Mouse (Mus musculus): Measurements from ENCODE around the gene Mark1. TPM values are rescaled to one million over a fixed set of nuclear protein-coding genes. Genes with fewer than 3 reads are reported as not detected.

The Mark1 gene
- polyA plus RNA-seq, 1 experiment from 2014 or later: 15.0 TPM

GRCm38 (mm10) chr1:184938106-184938505 lies 61.3 kb downstream of the Mark1 start:
- H3K4me2 ChIP-seq (ENCODE audit: low read length): no peak overlapping the region
- H3K27ac ChIP-seq (ENCODE audit: low read length): no peak overlapping the region
- no peaks in the 10 kb centered on the region for H3K27me3 ChIP-seq (replicated peaks; ENCODE audit: control insufficient read depth, insufficient read depth, low read length)
- no peak for ATAC-seq
- 85% methylated on average over 4 of the region's 4 CpGs for WGBS
- no peaks in the 10 kb centered on the region for H3K9me3 ChIP-seq (ENCODE audit: control insufficient read depth, low read length)
- peaks cover 3% of the 10 kb centered on the region; the same call in 1 of the 2 replicates for H3K4me1 ChIP-seq (replicated peaks; ENCODE audit: control insufficient read depth, insufficient read depth, low read length)
- H3K4me3 ChIP-seq (replicated peaks; ENCODE audit: low read length): no peak overlapping the region
- no peak overlapping the region for H3K9ac ChIP-seq (replicated peaks; ENCODE audit: low read depth, low read length)
- peaks cover 5% of the 10 kb centered on the region; the same call in 1 of the 2 replicates for H3K36me3 ChIP-seq (ENCODE audit: control insufficient read depth, insufficient read depth)

- Histone ChIP-seq H3K36me3 (ENCODE audit: control insufficient read depth, insufficient read depth) (0 out of 2 replicates have a peak, but pooled peaks cover 2% of the 10 kb centered on the region), H3K4me3 (replicated peaks; ENCODE audit: low read length) (no peak overlapping the region), H3K9me3 (ENCODE audit: control insufficient read depth, low read length) (no peaks in the 10 kb centered on the region), H3K4me1 (replicated peaks; ENCODE audit: control insufficient read depth, insufficient read depth, low read length) (peaks cover 3% of the 10 kb centered on the region; the same call in 1 of the 2 replicates), H3K27ac (ENCODE audit: low read length) (no peak overlapping the region), H3K4me2 (ENCODE audit: low read length) (no peak overlapping the region), H3K27me3 (replicated peaks; ENCODE audit: control insufficient read depth, insufficient read depth, low read length) (no peaks in the 10 kb centered on the region), H3K9ac (replicated peaks; ENCODE audit: low read depth, low read length) (no peak overlapping the region)
- 85% methylated on average over 5 of the region's 5 CpGs for WGBS
- no peak for ATAC-seq
Observed at GRCm38 (mm10) chr1:184935980-184936379, 63.4 kb downstream of the Mark1 start.

- Histone ChIP-seq H3K9ac (replicated peaks; ENCODE audit: low read depth, low read length) (no peak overlapping the region), H3K36me3 (ENCODE audit: control insufficient read depth, insufficient read depth) (0 out of 2 replicates have a peak, but pooled peaks cover 2% of the 10 kb centered on the region), H3K27ac (ENCODE audit: low read length) (no peak overlapping the region), H3K4me2 (ENCODE audit: low read length) (no peak overlapping the region), H3K4me1 (replicated peaks; ENCODE audit: control insufficient read depth, insufficient read depth, low read length) (peaks cover 3% of the 10 kb centered on the region; the same call in 1 of the 2 replicates), H3K4me3 (replicated peaks; ENCODE audit: low read length) (no peak overlapping the region), H3K27me3 (replicated peaks; ENCODE audit: control insufficient read depth, insufficient read depth, low read length) (no peaks in the 10 kb centered on the region), H3K9me3 (ENCODE audit: control insufficient read depth, low read length) (no peaks in the 10 kb centered on the region)
- no peak for ATAC-seq
- 48% methylated on average over 6 of the region's 6 CpGs for WGBS
Observed at GRCm38 (mm10) chr1:184935490-184935889, 63.9 kb downstream of the Mark1 start.

- no peak overlapping the region for H3K4me3 ChIP-seq (replicated peaks; ENCODE audit: low read length)
- 88% methylated on average over 6 of the region's 6 CpGs for WGBS
- peaks cover 3% of the 10 kb centered on the region; the same call in 1 of the 2 replicates for H3K4me1 ChIP-seq (replicated peaks; ENCODE audit: control insufficient read depth, insufficient read depth, low read length)
- peaks cover 9% of the 10 kb centered on the region; the same call in 1 of the 2 replicates for H3K36me3 ChIP-seq (ENCODE audit: control insufficient read depth, insufficient read depth)
- no peak for ATAC-seq
- H3K4me2 ChIP-seq (ENCODE audit: low read length): no peak overlapping the region
- H3K9ac ChIP-seq (replicated peaks; ENCODE audit: low read depth, low read length): no peak overlapping the region
- H3K9me3 ChIP-seq (ENCODE audit: control insufficient read depth, low read length): no peaks in the 10 kb centered on the region
- no peak overlapping the region for H3K27ac ChIP-seq (ENCODE audit: low read length)
- H3K27me3 ChIP-seq (replicated peaks; ENCODE audit: control insufficient read depth, insufficient read depth, low read length): no peaks in the 10 kb centered on the region
Observed at GRCm38 (mm10) chr1:184931097-184931496, 68.3 kb downstream of the Mark1 start.

- H3K9ac ChIP-seq (replicated peaks; ENCODE audit: low read depth, low read length): no peak overlapping the region
- no peaks in the 10 kb centered on the region for H3K9me3 ChIP-seq (ENCODE audit: control insufficient read depth, low read length)
- peaks cover 11% of the 10 kb centered on the region for H3K36me3 ChIP-seq (ENCODE audit: control insufficient read depth, insufficient read depth)
- H3K27ac ChIP-seq (ENCODE audit: low read length): no peak overlapping the region
- ATAC-seq: no peak
- H3K27me3 ChIP-seq (replicated peaks; ENCODE audit: control insufficient read depth, insufficient read depth, low read length): no peaks in the 10 kb centered on the region
- H3K4me2 ChIP-seq (ENCODE audit: low read length): no peak overlapping the region
- H3K4me3 ChIP-seq (replicated peaks; ENCODE audit: low read length): no peak overlapping the region
- no peaks in the 10 kb centered on the region for H3K4me1 ChIP-seq (replicated peaks; ENCODE audit: control insufficient read depth, insufficient read depth, low read length)
- WGBS: 67% methylated on average over 1 of the region's 1 CpGs
Observed at GRCm38 (mm10) chr1:184928382-184928781, 71.0 kb downstream of the Mark1 start.

- 96% methylated on average over 1 of the region's 1 CpGs for WGBS
- no peaks in the 10 kb centered on the region for H3K4me1 ChIP-seq (replicated peaks; ENCODE audit: control insufficient read depth, insufficient read depth, low read length)
Observed at GRCm38 (mm10) chr1:184927911-184928310, 71.5 kb downstream of the Mark1 start.

GRCm38 (mm10) chr1:184922824-184923223 lies 76.5 kb downstream of the Mark1 start:
- no peak overlapping the region for H3K4me3 ChIP-seq (replicated peaks; ENCODE audit: low read length)
- 64% methylated on average over 13 of the region's 13 CpGs for WGBS
- H3K27ac ChIP-seq (ENCODE audit: low read length): no peak overlapping the region
- no peak overlapping the region for H3K9ac ChIP-seq (replicated peaks; ENCODE audit: low read depth, low read length)
- H3K4me1 ChIP-seq (replicated peaks; ENCODE audit: control insufficient read depth, insufficient read depth, low read length): no peaks in the 10 kb centered on the region
- H3K9me3 ChIP-seq (ENCODE audit: control insufficient read depth, low read length): no peaks in the 10 kb centered on the region
- H3K4me2 ChIP-seq (ENCODE audit: low read length): no peak overlapping the region
- peaks cover 33% of the 10 kb centered on the region for H3K36me3 ChIP-seq (ENCODE audit: control insufficient read depth, insufficient read depth)
- ATAC-seq: peak; percentile 52; the same call in 1 of the 2 replicates
- H3K27me3 ChIP-seq (replicated peaks; ENCODE audit: control insufficient read depth, insufficient read depth, low read length): no peaks in the 10 kb centered on the region

More at GRCm38 (mm10) chr1:184927911-184928310, 71.5 kb downstream of the Mark1 start:
- Histone ChIP-seq H3K9ac (replicated peaks; ENCODE audit: low read depth, low read length) (no peak overlapping the region), H3K27ac (ENCODE audit: low read length) (no peak overlapping the region), H3K9me3 (ENCODE audit: control insufficient read depth, low read length) (no peaks in the 10 kb centered on the region), H3K4me2 (ENCODE audit: low read length) (no peak overlapping the region), H3K4me3 (replicated peaks; ENCODE audit: low read length) (no peak overlapping the region), H3K27me3 (replicated peaks; ENCODE audit: control insufficient read depth, insufficient read depth, low read length) (no peaks in the 10 kb centered on the region), H3K36me3 (ENCODE audit: control insufficient read depth, insufficient read depth) (peaks cover 14% of the 10 kb centered on the region)
- no peak for ATAC-seq

GRCm38 (mm10) chr1:184920057-184920456 lies 79.3 kb downstream of the Mark1 start:
- no peaks in the 10 kb centered on the region for H3K27me3 ChIP-seq (replicated peaks; ENCODE audit: control insufficient read depth, insufficient read depth, low read length)
- H3K36me3 ChIP-seq (ENCODE audit: control insufficient read depth, insufficient read depth): peaks cover 33% of the 10 kb centered on the region
- H3K9ac ChIP-seq (replicated peaks; ENCODE audit: low read depth, low read length): no peak overlapping the region
- H3K9me3 ChIP-seq (ENCODE audit: control insufficient read depth, low read length): no peaks in the 10 kb centered on the region
- H3K4me1 ChIP-seq (replicated peaks; ENCODE audit: control insufficient read depth, insufficient read depth, low read length): no peaks in the 10 kb centered on the region
- WGBS: 77% methylated on average over 5 of the region's 5 CpGs
- H3K27ac ChIP-seq (ENCODE audit: low read length): no peak overlapping the region
- H3K4me3 ChIP-seq (replicated peaks; ENCODE audit: low read length): no peak overlapping the region
- no peak overlapping the region for H3K4me2 ChIP-seq (ENCODE audit: low read length)
- ATAC-seq: no peak

GRCm38 (mm10) chr1:184918227-184918888 lies 81.0 kb downstream of the Mark1 start:
- Histone ChIP-seq H3K4me2 (ENCODE audit: low read length) (no peak overlapping the region), H3K9ac (replicated peaks; ENCODE audit: low read depth, low read length) (no peak overlapping the region), H3K36me3 (ENCODE audit: control insufficient read depth, insufficient read depth) (peaks cover 31% of the 10 kb centered on the region), H3K9me3 (ENCODE audit: control insufficient read depth, low read length) (no peaks in the 10 kb centered on the region), H3K4me3 (replicated peaks; ENCODE audit: low read length) (no peak overlapping the region), H3K27ac (ENCODE audit: low read length) (no peak overlapping the region), H3K4me1 (replicated peaks; ENCODE audit: control insufficient read depth, insufficient read depth, low read length) (no peaks in the 10 kb centered on the region), H3K27me3 (replicated peaks; ENCODE audit: control insufficient read depth, insufficient read depth, low read length) (no peaks in the 10 kb centered on the region)
- WGBS: 66% methylated on average over 5 of the region's 5 CpGs
- ATAC-seq: no peak

Measured in forebrain, embryonic 16.5 days (tissue).